Mouse (Mus musculus): ENCODE results near the gene Dnah2.

Dnah2 gene

DNA sequence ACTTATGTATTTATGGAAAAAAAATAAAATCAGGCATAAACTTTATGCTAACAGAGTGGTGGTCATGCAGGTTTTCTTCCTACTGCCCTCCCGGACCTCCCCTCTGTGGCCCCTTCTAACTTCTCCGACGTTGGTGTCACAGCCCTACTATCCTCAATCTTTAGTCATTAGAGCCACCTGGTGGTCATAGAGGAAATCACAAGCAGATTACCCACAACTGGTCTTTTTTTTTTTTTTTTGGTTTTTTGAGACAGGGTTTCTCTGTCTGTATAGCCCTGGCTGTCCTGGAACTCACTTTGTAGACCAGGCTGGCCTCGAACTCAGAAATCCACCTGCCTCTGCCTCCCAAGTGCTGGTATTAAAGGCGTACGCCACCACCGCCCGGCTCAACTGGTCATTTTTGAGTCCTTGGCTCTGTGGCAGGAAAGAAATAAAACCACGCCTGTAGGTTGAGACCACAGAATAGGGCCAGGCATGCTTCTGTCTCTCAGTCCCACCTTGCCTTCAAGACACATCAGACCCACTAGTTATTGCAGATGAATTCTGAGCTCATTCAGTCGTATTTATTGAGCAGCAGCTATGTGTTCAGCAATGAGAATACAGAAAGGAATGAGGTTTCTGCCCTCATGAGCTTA lies 158.4 kb downstream of the Dnah2 start:
- DNase-seq (ENCODE audit: low spot score in 2 of 2) = no peak

DNA sequence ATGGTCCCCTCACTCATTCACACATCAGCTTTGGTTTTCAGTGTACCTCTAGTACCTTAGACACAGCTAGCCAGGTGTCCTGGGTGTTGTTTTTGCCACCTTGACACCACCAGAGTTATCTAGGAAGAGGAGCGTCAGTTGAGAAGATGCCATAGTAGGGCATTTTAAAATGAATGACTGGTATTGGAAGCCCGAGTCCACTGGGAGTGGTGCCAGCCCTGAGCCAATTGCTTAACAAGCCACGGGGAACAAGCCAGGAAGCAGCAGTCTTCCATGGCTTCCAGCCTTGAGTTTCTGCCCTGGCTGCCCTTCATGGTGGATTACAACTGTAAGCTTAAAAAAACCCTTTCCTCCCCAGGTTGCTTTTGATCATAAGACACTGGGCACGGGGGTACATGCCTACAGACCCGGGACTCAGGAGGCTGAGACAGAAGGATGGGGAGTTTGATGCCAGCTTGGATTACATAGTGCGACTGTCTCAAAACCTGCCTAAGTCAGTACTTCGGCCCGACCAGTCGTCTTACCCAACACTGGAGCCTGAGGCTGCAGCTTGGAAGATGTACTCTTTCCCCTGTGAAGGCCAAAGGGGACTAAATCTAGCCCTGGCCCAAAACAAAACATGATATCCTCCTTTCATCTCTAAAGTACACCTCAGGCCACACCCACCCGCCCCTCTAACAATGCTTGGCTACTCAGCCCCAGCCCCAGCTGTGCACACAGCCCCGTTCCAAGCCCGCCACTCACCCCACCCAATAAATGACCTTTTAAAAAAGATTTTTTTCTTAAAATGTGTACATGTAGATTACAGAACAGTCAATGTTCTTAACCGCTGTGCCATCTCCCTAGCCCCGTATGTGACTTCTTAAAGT lies 159.1 kb downstream of the Dnah2 start:
- no peak for DNase-seq (ENCODE audit: low spot score in 2 of 2)

DNA sequence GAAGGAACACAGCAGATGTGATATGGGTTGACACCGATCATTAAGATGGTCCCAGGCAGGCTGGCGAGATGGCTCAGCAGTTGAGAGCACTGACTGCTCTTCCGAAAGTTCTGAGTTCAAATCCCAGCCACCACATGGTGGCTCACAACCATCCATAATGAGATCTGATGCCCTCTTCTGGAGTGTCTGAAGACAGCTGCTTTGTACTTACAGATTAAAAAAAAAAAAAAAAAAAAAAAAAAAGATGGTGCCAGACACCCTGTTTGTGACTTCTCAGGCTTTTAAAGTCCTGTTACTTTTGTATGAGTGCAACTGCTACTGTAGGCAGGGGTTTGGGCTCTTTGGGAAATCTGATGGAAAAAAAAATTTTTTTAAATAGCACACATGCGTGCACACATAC lies 160.2 kb downstream of the Dnah2 start:
- DNase-seq (ENCODE audit: low spot score in 2 of 2) = no peak

DNA sequence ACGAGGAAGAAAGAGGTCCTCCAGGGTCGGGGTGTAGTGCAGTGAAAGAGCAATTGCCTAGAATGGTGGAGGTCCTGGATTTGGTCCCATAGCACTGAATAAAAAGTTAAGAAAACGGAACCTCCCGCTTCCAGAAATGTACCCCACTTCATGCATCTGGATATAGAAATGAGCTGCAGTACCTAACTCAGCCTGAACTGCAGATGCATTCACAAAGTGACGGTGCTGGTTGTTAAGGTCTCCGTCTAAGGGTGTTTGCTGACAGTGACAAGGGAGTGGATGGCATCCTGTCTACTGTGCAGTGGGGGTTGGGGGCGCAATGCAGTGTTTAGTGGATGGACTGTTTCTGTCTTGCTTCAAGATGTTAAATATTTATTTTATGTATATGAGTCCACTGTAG lies 162.2 kb downstream of the Dnah2 start:
- no peak for DNase-seq (ENCODE audit: low spot score in 2 of 2)

DNA sequence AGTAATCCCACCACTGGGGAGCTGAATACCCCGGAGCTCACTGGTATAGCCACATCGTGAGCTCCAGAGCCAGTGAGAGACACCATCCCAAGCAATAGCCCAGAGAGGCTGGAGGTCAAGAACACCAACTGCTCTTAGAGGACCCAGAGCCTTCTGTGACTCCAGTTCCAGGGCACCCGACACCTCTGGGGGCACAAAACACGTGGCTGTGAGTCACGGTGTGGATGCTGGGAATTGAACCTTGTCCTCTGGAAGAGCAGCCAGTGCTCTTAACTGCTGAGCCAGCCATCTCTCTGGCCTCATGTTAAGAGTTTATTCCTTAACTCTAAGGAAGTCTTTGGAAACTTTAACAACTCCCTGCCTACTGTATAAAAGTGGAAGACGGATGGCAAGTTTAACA lies 163.9 kb downstream of the Dnah2 start:
- no peak for DNase-seq (ENCODE audit: low spot score in 2 of 2)

DNA sequence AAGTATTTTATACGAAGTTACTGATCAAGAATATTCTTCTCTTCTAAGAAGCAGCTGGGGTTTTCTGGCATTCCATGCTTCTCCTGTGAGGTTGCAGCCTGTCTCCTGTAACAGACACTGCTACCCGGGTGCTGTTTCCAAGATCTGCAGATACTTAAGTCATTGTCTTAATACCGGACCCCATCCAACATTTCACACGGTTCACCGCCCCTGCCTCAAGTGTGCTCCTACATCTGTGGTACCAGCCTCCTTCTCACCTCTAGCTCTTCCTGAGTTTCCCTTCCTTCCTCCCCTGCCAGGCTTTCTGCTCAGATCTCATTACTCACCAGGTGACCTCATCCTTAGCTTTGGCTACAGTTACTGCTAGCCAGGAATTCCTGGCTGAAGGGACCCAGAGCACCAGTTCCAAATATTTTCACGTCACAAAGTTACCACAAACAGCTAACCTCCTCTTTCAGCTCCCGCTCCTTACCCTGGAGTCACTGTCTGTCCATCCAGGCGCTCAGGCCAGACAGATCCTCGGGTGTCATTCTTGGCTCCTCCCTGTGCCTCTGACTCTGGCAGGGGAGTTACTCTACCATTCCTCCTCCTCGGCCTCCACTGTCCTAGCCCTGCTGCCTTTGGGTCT lies 166.3 kb downstream of the Dnah2 start:
- no peak for DNase-seq (ENCODE audit: low spot score in 2 of 2)

DNA sequence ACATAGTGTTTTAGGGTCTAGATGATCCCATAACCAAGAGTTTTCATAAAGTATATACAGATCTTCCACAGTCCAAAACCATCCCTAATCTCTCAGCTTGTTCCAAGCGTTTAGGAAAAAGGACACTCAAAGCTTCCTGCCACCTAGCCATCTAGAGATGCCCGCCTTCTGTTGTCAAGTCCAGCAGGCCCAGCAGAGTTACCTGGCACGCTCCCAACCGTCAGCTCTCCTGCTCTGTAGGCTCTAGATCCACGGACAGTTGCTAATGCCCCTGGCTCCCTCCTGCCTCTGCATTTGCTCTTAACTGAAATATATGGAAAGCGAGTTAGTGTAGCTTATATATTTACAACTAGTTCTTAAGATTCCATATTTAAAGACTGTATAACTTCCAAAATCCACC lies 167.6 kb downstream of the Dnah2 start:
- DNase-seq (ENCODE audit: low spot score in 2 of 2) = no peak

DNA sequence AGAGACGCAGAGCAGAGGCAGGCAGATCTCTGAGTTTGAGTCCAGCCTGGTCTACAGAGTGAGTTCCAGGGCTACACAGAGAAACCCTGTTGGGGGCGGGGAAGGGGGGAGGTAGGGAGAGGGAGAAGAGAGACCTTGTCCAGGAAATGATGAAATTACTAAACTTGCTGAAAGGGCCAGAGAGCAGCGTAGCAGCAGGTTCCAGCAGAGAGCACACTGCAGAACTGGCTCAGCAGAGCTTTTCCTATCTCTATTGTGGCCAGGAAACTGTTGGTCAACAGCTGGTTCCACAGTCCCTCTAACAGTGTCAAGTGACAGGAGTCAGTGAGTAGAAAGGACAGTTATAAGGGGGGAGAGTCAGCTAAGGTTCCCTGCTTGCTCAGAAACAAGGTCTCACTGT lies 169.3 kb downstream of the Dnah2 start:
- DNase-seq (ENCODE audit: low spot score in 2 of 2) = no peak

DNA sequence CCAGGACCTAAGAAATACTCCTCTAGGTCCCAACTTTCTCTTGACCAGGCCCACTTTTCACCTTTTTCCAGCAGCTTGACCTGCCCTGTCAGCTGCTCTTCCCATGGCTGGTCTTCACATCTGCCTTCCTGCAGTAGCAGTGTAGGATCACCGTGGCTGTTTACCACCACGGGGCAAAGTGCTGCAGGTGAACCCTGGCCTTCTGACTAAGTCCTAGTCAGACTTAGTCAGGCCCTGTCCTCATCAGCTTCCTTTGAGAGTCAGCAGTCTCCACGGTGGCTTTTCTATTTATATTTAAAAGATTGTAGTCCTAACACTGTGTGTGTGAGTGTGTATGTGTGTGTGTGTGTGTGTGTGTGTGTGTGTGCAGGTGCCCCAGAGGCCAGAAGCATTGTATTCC lies 171.1 kb downstream of the Dnah2 start:
- no peak for DNase-seq (ENCODE audit: low spot score in 2 of 2)

DNA sequence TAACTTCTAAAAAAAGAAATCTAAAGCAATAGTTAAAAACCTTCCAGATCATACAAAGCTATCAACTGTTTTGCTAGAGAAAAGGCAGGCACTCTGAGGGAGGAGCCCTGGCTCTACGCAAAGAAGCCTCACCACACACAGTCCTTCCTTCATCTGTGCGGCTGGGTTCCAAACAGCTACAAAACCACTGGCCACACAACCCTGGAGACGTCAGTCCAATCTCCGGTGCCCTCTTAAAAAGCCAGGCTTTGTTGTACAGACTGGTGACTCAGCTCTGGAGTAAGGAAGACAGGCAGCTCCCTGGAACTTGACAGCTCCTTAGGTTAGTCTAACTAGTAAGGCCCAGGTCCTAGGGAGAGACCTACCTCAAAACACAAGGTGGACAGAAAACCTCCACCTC lies 173.3 kb downstream of the Dnah2 start:
- no peak for DNase-seq (ENCODE audit: low spot score in 2 of 2)

DNA sequence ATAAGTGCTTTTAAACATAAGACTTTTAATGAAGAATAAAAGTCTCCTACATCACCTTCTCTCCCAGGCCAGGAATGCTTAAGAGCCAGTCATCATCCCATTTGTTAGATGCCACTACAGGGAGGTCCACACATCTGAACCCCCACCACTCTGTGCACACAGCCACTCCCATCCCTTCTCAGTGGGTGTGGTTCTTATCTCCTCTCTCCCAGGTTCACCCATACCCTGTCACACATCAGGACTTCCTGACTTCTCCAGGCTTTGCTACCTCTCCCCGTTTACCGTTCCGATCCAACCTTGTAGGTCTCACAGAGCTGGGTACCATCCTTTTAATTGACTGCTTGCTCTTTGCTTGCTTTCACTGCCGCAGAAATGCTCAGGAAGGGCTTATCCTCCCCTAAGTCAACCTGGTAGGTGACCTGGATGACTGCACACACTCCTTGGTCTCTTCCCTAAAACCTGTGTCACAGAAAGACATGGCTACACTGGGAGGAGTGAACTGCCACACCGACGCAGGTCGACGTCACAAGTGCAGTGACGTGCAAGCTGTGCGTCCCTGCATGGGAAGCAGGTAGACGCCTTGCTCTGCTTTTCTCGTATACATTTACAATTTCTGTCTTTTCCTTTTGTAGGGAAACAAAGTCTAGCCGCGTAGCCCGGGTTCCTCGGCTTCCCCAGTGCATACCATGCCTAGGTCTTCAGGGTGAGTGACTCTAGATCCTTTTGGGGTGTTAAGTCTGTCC lies 175.5 kb downstream of the Dnah2 start:
- DNase-seq (ENCODE audit: low spot score in 2 of 2) = no peak

DNA sequence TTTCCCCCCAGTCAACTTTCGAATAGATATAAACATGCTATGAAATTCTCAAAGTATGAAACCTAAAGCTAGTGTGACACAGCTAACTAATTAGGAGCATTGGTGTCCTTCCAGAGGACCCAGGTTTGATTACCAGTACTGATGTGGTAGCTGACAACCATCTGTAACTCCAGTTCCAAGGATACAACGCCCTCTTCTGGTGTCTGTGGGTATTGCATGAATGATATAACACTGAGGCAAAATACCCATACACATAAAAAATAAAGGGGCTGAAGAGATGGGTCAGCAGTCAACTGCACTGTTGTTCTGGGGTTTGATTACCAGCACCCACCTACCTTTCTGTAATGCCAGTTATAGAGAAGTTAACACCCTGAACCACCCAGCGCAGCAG lies 176.1 kb downstream of the Dnah2 start:
- DNase-seq (ENCODE audit: low spot score in 2 of 2) = no peak

DNA sequence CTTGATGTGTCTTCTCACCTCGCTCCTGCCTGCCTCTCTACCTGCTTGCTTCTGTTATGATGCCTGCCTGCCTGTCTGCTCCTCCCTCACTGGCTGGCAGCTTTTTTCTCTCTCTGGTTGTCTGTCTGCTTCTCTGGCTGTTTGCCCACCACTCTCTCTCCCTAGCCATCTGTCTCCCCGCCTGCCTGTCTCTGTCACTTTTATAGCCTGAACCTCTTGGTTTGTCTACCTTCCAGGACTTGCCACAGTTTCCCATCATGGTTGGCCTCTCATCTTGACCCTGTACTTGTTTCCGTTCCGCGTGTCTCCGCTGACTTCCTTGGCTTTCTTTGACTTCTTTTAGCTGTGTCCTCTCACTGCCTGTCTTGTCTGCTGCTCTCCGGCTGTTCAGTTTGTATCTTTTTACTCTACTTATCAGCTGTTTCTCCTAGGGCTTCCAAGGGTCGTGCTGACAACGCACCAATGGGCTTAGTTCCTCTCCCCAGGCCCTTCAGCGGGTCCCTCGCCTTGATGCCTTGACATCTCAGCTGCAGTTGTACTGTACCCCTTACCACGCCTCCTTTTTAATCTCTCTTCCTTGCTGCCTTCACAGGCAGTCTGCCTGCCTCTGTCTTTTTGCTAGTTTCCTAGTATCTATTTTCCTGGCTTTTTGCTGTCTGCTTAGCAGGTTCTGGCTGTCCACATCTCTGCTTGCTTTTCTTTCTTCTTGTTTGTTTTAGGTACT lies 176.7 kb downstream of the Dnah2 start:
- DNase-seq (ENCODE audit: low spot score in 2 of 2) = peak; percentile 52 to 65

DNA sequence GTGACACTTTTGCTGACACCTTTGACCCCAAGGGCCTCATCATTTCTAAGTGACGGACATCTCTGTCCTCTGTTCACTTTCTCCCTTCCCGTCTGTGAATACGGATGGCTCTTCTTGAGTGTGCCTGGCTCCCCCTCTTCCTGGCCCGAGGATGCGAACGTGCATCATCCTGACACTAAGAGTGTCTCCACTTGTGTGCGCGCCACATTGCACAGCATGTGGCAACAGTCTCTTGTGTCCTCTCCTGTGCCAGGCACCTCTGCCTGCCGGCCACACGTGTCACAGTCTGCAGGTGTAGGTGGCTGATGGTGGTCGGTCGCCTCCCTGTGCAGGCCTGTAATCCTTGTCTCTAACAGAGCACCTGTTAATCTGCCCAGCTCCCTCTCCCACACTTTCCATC lies 177.3 kb downstream of the Dnah2 start:
- no peak for DNase-seq (ENCODE audit: low spot score in 2 of 2)

DNA sequence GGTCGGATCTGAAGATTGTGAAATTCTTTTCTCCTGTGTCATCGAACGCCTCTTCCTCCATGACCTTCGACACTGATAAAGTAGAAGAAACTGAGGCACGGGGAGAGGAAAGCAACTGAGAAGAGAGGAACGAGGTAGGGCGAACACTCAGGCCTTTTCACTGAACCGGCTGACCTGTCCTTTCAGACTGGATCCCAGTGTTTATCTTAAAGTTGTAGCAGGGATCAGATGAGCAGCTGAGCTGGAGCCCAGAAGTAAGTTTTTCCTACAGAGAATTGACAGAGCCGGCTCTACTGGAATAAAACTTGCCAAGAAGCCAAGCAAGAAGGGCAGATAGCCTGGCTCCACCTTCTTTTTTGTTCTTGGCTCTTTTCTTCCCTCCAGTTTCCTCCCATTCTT lies 178.1 kb downstream of the Dnah2 start:
- DNase-seq (ENCODE audit: low spot score in 2 of 2) = no peak
